Mouse (Mus musculus) myocyte (in vitro differentiated cells): ENCODE measurements around the gene Olfr826.

Experiments used
- CEBPB ChIP-seq: IDR thresholded peaks from 2 replicates; pipeline ENCODE4 v1.6.1; 2011; ENCODE audit warnings: mild to moderate bottlenecking, moderate library complexity; ENCODE audit not compliant: poor library complexity, insufficient read depth, severe bottlenecking
- E2F4 ChIP-seq: IDR thresholded peaks from one replicate; pipeline ENCODE4 v1.6.1; 2011; ENCODE audit warnings: mild to moderate bottlenecking, control low read depth, moderate library complexity; ENCODE audit not compliant: insufficient read depth
- MAX ChIP-seq: IDR thresholded peaks from one replicate; pipeline ENCODE4 v1.6.1; 2011; ENCODE audit warnings: low read depth, mild to moderate bottlenecking, control low read depth
- MYOG ChIP-seq, 3 experiments: IDR thresholded peaks; one replicate each; pipeline ENCODE4 v1.6.1; 2011; ENCODE audit warnings: control low read depth in 2 of 3, low read depth in 2 of 3, mild to moderate bottlenecking in 2 of 3; ENCODE audit not compliant: insufficient read length in 2 of 3, control insufficient read depth in 1 of 3, insufficient read depth in 1 of 3
- POLR2A ChIP-seq: IDR thresholded peaks from one replicate; pipeline ENCODE4 v1.6.1; 2011; ENCODE audit warnings: low read depth, mild to moderate bottlenecking, control low read depth, moderate library complexity; ENCODE audit not compliant: insufficient read length
- POLR2AphosphoS2 ChIP-seq: IDR thresholded peaks from one replicate; pipeline ENCODE4 v1.6.1; 2011; ENCODE audit warnings: low read depth, control low read depth; ENCODE audit not compliant: insufficient read length
- REST ChIP-seq: IDR thresholded peaks from one replicate; pipeline ENCODE4 v1.6.1; 2011; ENCODE audit warnings: mild to moderate bottlenecking, control low read depth, moderate library complexity; ENCODE audit not compliant: insufficient read depth, insufficient read length
- TCF12 ChIP-seq: IDR thresholded peaks from one replicate; pipeline ENCODE4 v1.6.1; 2011; ENCODE audit warnings: mild to moderate bottlenecking, control low read depth; ENCODE audit not compliant: poor library complexity, insufficient read depth, severe bottlenecking
- USF1 ChIP-seq: IDR thresholded peaks from one replicate; pipeline ENCODE4 v1.6.1; 2011; ENCODE audit warnings: low read depth, mild to moderate bottlenecking, control low read depth, moderate library complexity

DNA sequence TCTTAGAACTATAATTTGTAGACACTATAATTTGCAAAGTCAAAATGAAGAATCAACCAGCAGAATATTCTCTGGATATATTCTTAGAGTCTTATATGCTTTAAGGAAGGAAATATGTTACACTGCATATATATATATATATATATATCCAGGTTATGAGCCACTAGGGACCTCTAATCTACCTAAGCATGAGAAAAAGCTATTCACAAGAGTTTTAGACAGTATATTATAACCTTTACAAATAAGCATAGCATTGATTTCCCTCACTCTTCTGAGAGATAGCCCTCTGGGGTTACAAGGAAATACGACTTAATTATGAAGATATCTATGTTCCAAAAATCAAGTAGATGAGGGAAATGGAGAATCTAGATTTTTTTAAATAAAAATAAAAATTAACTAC, at the start of gene Olfr826:
- TF ChIP-seq POLR2AphosphoS2 (no peak), USF1 (no peak), E2F4 (no peak), POLR2A (no peak), MAX (no peak), MYOG (IDR thresholded peaks at IDR 0.05; ENCODE audit: control insufficient read depth in 1 of 3, insufficient read depth in 1 of 3, insufficient read length in 2 of 3, low read depth in 2 of 3) (no peak), REST (no peak), CEBPB (no peak), TCF12 (no peak)
